Mouse (Mus musculus) spleen, adult 2 months (tissue): ENCODE data around the gene Apba1.

Experiments
- CTCF ChIP-seq: fragments of 200-500 bp; IDR thresholded peaks from 2 replicates; pipeline ENCODE4 v1.5.1; 2011; ENCODE audit warnings: mild to moderate bottlenecking, inconsistent platforms; ENCODE audit not compliant: insufficient read depth, insufficient read length, insufficient replicate concordance; ENCODE audit errors: extremely low read depth
- POLR2A ChIP-seq: fragments of 200-500 bp; IDR thresholded peaks from 2 replicates; pipeline ENCODE4 v1.6.1; 2011; ENCODE audit warnings: low read depth, low read length, inconsistent platforms

DNA sequence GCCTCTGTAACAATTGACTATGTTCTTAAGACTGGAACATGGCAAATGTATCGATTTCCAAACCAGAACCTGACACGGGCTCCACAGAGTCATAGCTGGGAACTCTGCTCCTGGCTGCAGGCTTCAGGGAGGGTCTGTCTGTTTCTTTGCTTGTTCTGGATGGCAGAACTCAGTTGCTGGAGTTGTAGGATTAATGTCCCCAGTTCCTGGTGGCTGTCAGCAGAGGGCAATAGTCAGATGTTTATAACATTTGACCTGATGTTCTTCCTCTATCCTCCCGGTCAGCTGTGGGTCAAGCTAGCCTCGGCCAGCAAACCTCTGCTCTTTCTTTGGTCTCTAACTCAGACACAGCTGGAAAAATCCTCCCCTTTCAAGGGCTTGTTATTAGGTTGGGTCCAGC, 104.0 kb downstream of the Apba1 start:
- TF ChIP-seq CTCF (no peak), POLR2A (no peak)
